Mouse (Mus musculus) C2C12 (cell line): ENCODE results near the gene Nfia.

Experiments
- CTCF ChIP-seq: IDR thresholded peaks from one replicate; pipeline ENCODE4 v1.5.1; 2011; ENCODE audit not compliant: control insufficient read depth, insufficient read depth, insufficient read length
- FOSL1 ChIP-seq: IDR thresholded peaks from one replicate; pipeline ENCODE4 v1.8.0; 2011; ENCODE audit warnings: mild to moderate bottlenecking, low read length; ENCODE audit not compliant: poor library complexity, insufficient read depth, severe bottlenecking
- USF1 ChIP-seq: IDR thresholded peaks from one replicate; pipeline ENCODE4 v1.6.1; 2011; ENCODE audit warnings: low read depth, mild to moderate bottlenecking, control low read depth, moderate library complexity

DNA sequence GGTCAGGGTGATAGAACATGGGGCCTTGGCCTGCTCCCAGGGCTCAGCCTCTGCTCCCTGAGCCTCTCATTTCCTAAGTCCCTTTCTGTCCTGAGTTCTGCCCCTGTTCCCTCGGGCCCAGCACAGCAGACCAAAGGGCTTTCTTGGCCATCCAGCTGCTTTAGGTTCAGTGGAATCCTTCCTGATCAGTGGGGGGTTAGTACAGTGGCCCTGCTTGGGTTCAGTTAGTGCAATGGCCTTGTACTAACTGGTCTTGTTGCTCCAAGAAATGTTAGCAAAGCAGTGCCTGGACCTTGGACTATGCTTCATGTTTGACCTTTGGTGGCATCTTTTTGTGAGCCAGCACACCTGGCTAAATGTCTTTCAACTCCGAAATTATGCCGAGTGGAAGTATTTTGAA, 66.1 kb downstream of the Nfia start:
- TF ChIP-seq CTCF (no peak), FOSL1 (no peak), USF1 (no peak)
